Mouse (Mus musculus) right cerebral cortex, postnatal 10 days (tissue): ENCODE measurements around the gene Snrk.

Experiments used
- DNase-seq, 2 experiments: peaks; one replicate each; pipeline ENCODE4 v3.0.0; 2021; ENCODE audit warnings: low spot score in 2 of 2

Gene Snrk

GRCm38 (mm10) chr9:122117112-122117616 is at the start of gene Snrk:
TSS of gene Snrk (plus strand) at chr9:122117266.
- DNase-seq: peak; percentile 92 to 94

DNA sequence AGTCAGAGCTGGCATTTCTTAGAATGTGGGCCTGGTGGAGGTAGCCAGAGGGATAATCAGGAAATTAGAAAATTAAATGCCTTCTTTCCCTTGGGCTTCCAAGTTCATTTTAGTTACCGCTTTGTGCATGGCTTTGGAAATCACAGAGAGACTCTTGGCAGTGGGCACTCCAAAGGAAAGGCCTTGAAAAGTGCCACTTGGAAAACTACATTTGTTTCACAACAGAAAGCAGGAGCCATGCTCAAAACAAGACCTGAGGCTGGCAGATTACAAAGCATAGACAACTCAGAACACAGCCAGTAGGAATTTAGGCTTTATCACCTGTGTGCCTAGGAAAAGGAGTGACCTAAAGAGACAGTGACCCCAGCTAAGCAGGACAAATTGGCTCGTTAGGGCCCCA is 49.4 kb upstream of the Snrk start:
- DNase-seq: no peak

DNA sequence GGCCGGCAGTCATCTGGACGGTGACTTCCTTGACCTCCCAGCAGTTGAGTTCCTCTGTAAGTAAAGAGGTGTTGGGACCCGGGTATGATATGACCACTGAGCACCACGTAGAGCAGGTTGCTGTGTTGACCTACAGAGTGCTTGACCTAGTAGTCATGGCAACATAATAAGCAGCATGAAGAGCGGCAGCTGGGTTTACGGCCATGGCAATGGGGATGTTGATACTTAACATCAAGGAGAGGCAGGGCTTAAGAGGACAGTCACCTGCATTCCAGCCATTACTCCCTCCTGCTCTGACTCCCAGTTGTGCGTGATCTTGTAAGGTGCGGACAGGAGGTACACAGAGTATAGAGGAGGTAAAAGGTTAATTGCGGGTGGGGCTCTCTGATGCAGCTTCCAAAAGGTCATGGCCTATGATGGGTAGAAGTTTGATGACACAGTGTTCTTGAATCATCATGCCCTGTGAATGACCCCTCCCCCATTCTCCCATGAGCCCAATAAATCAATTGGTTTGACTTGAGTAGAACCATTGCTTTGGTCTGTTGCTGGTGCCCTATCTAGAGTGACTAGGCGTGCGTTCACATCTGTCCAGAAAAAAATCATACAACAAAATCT is 47.4 kb upstream of the Snrk start:
- no peak for DNase-seq

- no peak for DNase-seq
Measured at GRCm38 (mm10) chr9:122073980-122074379, 43.1 kb upstream of the Snrk start.

DNA sequence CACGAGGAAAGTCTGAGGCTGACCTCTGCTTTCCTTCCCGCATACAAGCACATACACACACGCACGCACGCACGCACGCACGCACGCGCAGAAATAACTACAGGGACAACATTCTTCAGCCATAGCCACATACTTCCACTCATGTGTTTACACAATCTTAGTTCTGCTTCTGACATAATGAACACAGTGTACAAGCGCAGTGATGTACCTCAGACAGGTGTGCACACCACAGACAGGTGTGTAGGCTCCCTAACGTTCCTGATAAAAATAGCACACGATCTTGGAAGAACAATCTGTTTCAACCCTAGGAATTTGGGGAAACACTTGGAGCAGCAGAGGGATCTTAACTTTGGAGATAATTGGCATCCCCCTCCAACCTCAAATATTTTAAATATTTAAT is 42.5 kb upstream of the Snrk start:
- no peak for DNase-seq

GRCm38 (mm10) chr9:122078456-122078855 is 38.6 kb upstream of the Snrk start:
- DNase-seq: peak; percentile 51

GRCm38 (mm10) chr9:122083698-122084097 is 33.4 kb upstream of the Snrk start:
- DNase-seq: no peak

- no peak for DNase-seq
Measured at GRCm38 (mm10) chr9:122084175-122084574, 32.9 kb upstream of the Snrk start.

GRCm38 (mm10) chr9:122084636-122085035 is 32.4 kb upstream of the Snrk start:
- DNase-seq: no peak

- peak in 1 of 2 experiments; percentile 38 for DNase-seq
Measured at GRCm38 (mm10) chr9:122085055-122085454, 32.0 kb upstream of the Snrk start.

DNA sequence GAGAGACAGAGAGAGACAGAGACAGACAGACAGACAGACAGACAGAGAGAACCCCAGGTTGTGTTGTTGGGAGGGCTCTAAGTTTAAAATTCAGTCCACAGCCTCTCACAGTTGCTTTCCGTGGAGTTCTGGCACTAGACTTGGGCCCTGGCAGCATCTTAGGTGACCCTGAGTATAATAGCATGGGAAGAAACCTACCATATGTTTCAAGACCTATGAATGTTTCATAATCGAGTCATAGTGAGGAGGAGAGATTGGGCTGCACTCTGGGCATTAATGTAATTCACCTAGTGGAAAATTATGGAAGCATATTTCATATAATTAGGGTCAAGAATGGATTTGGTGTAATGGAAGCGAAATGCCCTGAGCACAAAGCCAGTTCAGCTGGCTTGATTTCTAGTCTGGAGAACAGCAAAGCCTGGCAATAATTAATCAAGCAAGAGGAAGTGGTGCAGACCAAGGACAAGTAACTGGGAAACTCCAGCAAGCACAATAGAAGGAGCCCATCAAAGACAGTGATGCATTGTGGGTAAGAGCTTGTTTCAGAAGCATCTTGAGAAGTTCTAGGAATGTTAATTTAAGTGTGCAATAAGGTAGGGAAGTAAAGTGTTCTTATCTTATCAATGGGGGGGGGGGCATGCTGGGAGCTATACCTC is 31.4 kb upstream of the Snrk start:
- peak; percentile 45 to 46 for DNase-seq

DNA sequence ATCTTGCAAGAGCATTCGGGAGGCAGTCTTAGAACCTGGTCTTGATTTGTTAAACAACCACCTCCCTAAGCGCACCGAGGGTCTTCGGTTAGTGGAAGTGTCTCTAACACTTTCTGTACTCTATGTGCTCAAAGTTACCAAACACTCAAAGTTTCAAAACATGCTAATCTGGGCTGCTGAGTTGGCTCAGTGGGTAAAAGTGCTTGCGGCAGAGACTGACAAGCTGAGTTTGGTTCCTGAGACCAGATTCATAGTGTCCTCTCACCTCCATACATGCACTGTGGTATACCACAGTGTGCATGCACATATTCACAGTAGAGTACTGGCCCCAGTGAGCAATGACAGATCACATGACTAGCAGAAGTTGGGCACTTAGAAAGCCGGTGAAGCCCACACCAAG is 30.0 kb upstream of the Snrk start:
- no peak for DNase-seq

DNA sequence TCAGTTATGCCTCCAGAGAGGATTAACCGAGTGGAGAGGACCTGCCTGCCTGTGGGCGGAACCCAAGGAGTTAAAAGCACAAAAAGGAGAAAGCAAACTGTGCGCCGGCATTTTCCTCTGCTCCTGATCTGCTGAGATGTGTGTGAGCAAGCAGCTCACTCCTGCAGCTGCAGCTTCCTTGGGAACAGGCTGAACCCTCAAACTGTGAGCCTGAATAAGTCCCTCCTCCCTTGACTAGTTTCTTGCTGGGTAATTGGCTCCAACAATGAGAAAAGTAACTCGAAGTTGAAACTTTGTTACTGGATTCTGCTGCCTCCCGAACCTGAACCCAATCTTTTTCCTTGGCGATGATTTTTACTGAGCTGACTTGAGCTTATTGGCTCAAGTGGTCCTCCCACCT is 25.9 kb upstream of the Snrk start:
- no peak for DNase-seq

DNA sequence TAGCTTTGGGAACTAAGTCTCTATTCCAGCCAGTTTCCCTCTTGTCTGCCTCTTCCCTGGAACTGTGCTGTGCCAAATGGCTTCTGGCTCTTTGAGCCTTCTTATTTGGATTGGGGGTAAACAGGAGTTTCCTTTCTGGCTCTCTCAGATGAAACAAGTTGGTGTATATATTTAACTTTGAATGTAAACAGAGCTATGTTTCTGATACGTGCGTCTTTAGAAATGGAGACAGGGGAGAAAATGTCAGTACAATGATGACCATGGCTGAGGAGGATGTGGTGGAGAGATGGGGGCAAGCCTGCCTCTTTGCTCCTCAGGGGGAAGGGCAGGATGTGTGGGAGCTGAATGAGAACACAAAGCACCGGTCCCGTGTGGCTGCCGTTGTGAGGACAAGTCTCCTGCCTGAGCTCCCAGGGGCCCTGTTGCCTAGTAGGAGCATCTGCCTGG is 25.3 kb upstream of the Snrk start:
- DNase-seq: no peak

- no peak for DNase-seq
Measured at GRCm38 (mm10) chr9:122094171-122094570, 22.9 kb upstream of the Snrk start.

DNA sequence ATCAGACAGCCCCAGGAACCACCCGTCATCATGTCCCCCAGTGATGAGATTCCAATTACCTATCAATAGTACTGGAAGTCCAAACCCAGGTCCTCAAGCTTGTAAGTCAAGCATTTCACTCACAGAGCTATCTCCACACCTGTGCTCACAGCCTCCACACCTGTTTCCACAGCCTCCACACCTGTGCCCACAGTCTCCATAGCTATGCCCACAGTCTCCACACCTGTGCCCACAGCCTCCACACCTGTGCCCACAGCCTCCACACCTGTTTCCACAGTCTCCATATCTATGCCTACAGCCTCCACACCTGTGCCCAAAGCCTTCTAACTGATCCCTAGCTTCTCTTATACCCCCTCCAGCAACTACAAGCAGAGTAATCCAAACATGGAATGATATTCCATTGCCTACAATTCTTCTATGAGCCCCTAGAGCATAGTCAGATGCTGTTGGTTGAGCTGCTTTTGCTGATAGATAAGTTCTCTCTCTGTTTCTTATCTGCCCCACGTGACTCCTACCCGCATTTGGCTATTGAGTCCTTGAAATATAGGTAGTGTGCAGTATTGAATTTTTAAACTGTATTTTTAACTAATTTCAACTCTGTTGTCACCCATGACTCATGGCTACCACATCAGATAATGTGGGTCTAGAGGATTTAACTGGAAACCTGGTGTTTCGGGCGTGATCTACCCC is 20.1 kb upstream of the Snrk start:
- DNase-seq: no peak

GRCm38 (mm10) chr9:122097535-122097934 is 19.5 kb upstream of the Snrk start:
- no peak for DNase-seq

- peak in 1 of 2 experiments; percentile 1 for DNase-seq
Measured at GRCm38 (mm10) chr9:122100584-122101127, 16.4 kb upstream of the Snrk start.

- peak in 1 of 2 experiments; percentile 10 for DNase-seq
Measured at GRCm38 (mm10) chr9:122101196-122101595, 15.9 kb upstream of the Snrk start.

DNA sequence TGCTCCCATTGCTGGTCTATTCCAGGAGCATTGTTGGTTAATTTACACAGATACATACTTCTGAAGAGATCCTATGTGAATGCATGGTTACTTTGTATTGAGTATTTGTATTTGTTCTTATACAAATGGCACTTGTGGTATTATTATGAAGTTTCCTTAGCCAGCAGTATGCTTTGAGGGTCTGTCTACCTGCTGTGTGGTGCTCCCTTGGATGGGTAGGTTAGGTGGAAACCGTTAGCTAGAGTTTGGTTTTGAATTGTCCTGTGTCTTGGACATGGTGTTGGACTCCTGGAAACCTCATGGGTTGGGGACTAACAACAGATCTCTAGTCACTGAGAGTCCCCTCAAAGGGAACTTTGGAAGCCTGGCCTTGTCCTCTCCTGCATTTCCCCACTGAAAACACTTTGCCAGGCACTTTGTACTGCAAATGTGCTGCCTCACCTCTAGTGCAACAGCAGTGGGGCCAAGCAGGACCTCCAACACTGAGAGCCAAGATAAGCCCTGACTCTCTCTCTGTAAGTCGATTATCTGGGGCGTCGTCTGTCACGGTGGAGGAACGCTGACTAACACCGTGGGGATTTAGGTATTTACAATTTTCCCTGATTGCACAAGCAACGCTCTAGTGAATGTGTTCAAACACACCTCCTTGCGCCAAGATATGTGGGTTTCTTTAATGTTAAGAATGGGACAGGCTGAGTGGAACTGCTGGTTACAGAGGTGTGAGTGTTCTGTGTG is 13.3 kb upstream of the Snrk start:
- DNase-seq: no peak

DNA sequence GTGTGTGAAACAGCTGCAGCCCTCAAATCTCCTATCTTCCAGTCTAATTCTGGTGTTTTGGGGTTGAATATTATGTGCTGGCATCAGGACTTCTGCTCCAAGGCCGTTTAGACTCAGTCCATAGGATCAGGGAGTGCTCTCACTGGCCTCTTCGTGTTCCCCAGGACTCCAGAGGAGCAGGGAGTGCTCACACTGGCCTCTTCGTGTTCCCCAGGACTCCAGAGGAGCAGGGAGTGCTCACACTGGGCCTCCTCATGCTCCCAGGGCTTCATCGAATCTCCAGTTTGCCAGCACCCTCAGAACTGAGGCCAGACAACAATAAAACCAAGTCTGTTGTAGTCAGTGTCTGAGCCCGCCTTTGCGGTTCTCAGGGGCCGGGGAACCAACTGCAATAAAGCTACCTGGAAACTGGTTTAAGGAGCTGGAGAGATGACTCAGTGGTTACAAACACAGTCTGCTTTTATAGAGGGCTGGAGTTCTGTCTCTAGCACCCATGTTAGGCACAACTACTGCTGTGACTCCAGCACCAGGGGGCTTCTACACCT is 12.7 kb upstream of the Snrk start:
- no peak for DNase-seq
